Mouse (Mus musculus): ENCODE measurements around the gene Crybb1. TPM values are rescaled to one million over a fixed set of nuclear protein-coding genes. Genes with fewer than 3 reads are reported as not detected.

Crybb1 gene
- polyA plus RNA-seq, 1 experiment = not detected

GRCm38 (mm10) chr5:112225591-112225990 lies 30.0 kb upstream of the Crybb1 start:
- no peak overlapping the region for H3K4me3 ChIP-seq (ENCODE audit: insufficient read depth, low read depth, low read length)
- no peak overlapping the region for H3K27ac ChIP-seq (replicated peaks; ENCODE audit: low read depth, low read length)
- no peaks in the 10 kb centered on the region for H3K4me1 ChIP-seq (ENCODE audit: control insufficient read depth, insufficient read depth, insufficient read length, low read length)

GRCm38 (mm10) chr5:112227354-112227753 lies 28.3 kb upstream of the Crybb1 start:
- no peaks in the 10 kb centered on the region for H3K4me1 ChIP-seq (ENCODE audit: control insufficient read depth, insufficient read depth, insufficient read length, low read length)
- no peak overlapping the region for H3K4me3 ChIP-seq (ENCODE audit: insufficient read depth, low read depth, low read length)
- no peak overlapping the region for H3K27ac ChIP-seq (replicated peaks; ENCODE audit: low read depth, low read length)

- no peak overlapping the region for H3K4me3 ChIP-seq (ENCODE audit: insufficient read depth, low read depth, low read length)
Measured at GRCm38 (mm10) chr5:112227898-112228239, 27.7 kb upstream of the Crybb1 start.

GRCm38 (mm10) chr5:112228240-112229076 lies 27.2 kb upstream of the Crybb1 start:
- Histone ChIP-seq H3K27ac (replicated peaks; ENCODE audit: low read depth, low read length) (no peak overlapping the region), H3K4me1 (ENCODE audit: control insufficient read depth, insufficient read depth, insufficient read length, low read length) (no peaks in the 10 kb centered on the region), H3K4me3 (ENCODE audit: insufficient read depth, low read depth, low read length) (no peak overlapping the region)

More at GRCm38 (mm10) chr5:112227898-112228239, 27.7 kb upstream of the Crybb1 start:
- Histone ChIP-seq H3K4me1 (ENCODE audit: control insufficient read depth, insufficient read depth, insufficient read length, low read length) (no peaks in the 10 kb centered on the region), H3K27ac (replicated peaks; ENCODE audit: low read depth, low read length) (no peak overlapping the region)

GRCm38 (mm10) chr5:112235806-112236205 lies 19.8 kb upstream of the Crybb1 start:
- H3K4me1 ChIP-seq (ENCODE audit: control insufficient read depth, insufficient read depth, insufficient read length, low read length) = no peaks in the 10 kb centered on the region
- H3K4me3 ChIP-seq (ENCODE audit: insufficient read depth, low read depth, low read length) = no peak overlapping the region
- no peak overlapping the region for H3K27ac ChIP-seq (replicated peaks; ENCODE audit: low read depth, low read length)

- Histone ChIP-seq H3K27ac (replicated peaks; ENCODE audit: low read depth, low read length) (no peak overlapping the region), H3K4me3 (ENCODE audit: insufficient read depth, low read depth, low read length) (no peak overlapping the region), H3K4me1 (ENCODE audit: control insufficient read depth, insufficient read depth, insufficient read length, low read length) (no peaks in the 10 kb centered on the region)
Measured at GRCm38 (mm10) chr5:112236631-112237030, 19.0 kb upstream of the Crybb1 start.

GRCm38 (mm10) chr5:112237439-112237838 lies 18.2 kb upstream of the Crybb1 start:
- H3K27ac ChIP-seq (replicated peaks; ENCODE audit: low read depth, low read length) = no peak overlapping the region

GRCm38 (mm10) chr5:112237866-112238570 lies 17.6 kb upstream of the Crybb1 start:
- H3K4me1 ChIP-seq (ENCODE audit: control insufficient read depth, insufficient read depth, insufficient read length, low read length) = no peaks in the 10 kb centered on the region
- H3K27ac ChIP-seq (replicated peaks; ENCODE audit: low read depth, low read length) = no peak overlapping the region
- H3K4me3 ChIP-seq (ENCODE audit: insufficient read depth, low read depth, low read length) = no peak overlapping the region

More at GRCm38 (mm10) chr5:112237439-112237838, 18.2 kb upstream of the Crybb1 start:
- Histone ChIP-seq H3K4me3 (ENCODE audit: insufficient read depth, low read depth, low read length) (no peak overlapping the region), H3K4me1 (ENCODE audit: control insufficient read depth, insufficient read depth, insufficient read length, low read length) (no peaks in the 10 kb centered on the region)

GRCm38 (mm10) chr5:112238781-112239482 lies 16.7 kb upstream of the Crybb1 start:
- no peak overlapping the region for H3K4me3 ChIP-seq (ENCODE audit: insufficient read depth, low read depth, low read length)
- no peak overlapping the region for H3K27ac ChIP-seq (replicated peaks; ENCODE audit: low read depth, low read length)
- H3K4me1 ChIP-seq (ENCODE audit: control insufficient read depth, insufficient read depth, insufficient read length, low read length) = no peaks in the 10 kb centered on the region

GRCm38 (mm10) chr5:112240761-112241160 lies 14.9 kb upstream of the Crybb1 start:
- H3K4me3 ChIP-seq (ENCODE audit: insufficient read depth, low read depth, low read length) = no peak overlapping the region
- no peak overlapping the region for H3K27ac ChIP-seq (replicated peaks; ENCODE audit: low read depth, low read length)
- H3K4me1 ChIP-seq (ENCODE audit: control insufficient read depth, insufficient read depth, insufficient read length, low read length) = no peaks in the 10 kb centered on the region

- H3K27ac ChIP-seq (replicated peaks; ENCODE audit: low read depth, low read length) = no peak overlapping the region
- H3K4me1 ChIP-seq (ENCODE audit: control insufficient read depth, insufficient read depth, insufficient read length, low read length) = no peaks in the 10 kb centered on the region
- no peak overlapping the region for H3K4me3 ChIP-seq (ENCODE audit: insufficient read depth, low read depth, low read length)
Measured at GRCm38 (mm10) chr5:112241849-112242248, 13.8 kb upstream of the Crybb1 start.

GRCm38 (mm10) chr5:112242361-112242778 lies 13.2 kb upstream of the Crybb1 start:
- Histone ChIP-seq H3K27ac (replicated peaks; ENCODE audit: low read depth, low read length) (no peak overlapping the region), H3K4me3 (ENCODE audit: insufficient read depth, low read depth, low read length) (no peak overlapping the region), H3K4me1 (ENCODE audit: control insufficient read depth, insufficient read depth, insufficient read length, low read length) (no peaks in the 10 kb centered on the region)

- H3K4me1 ChIP-seq (ENCODE audit: control insufficient read depth, insufficient read depth, insufficient read length, low read length) = no peaks in the 10 kb centered on the region
- no peak overlapping the region for H3K4me3 ChIP-seq (ENCODE audit: insufficient read depth, low read depth, low read length)
- H3K27ac ChIP-seq (replicated peaks; ENCODE audit: low read depth, low read length) = no peak overlapping the region
Measured at GRCm38 (mm10) chr5:112243041-112243440, 12.6 kb upstream of the Crybb1 start.

GRCm38 (mm10) chr5:112243539-112244274 lies 11.9 kb upstream of the Crybb1 start:
- no peaks in the 10 kb centered on the region for H3K4me1 ChIP-seq (ENCODE audit: control insufficient read depth, insufficient read depth, insufficient read length, low read length)
- no peak overlapping the region for H3K27ac ChIP-seq (replicated peaks; ENCODE audit: low read depth, low read length)
- H3K4me3 ChIP-seq (ENCODE audit: insufficient read depth, low read depth, low read length) = no peak overlapping the region

- no peak overlapping the region for H3K27ac ChIP-seq (replicated peaks; ENCODE audit: low read depth, low read length)
Measured at GRCm38 (mm10) chr5:112244275-112244562, 11.4 kb upstream of the Crybb1 start.

More at GRCm38 (mm10) chr5:112244275-112244562, 11.4 kb upstream of the Crybb1 start:
- Histone ChIP-seq H3K4me1 (ENCODE audit: control insufficient read depth, insufficient read depth, insufficient read length, low read length) (no peaks in the 10 kb centered on the region), H3K4me3 (ENCODE audit: insufficient read depth, low read depth, low read length) (no peak overlapping the region)
